Mouse (Mus musculus) intestine, postnatal 0 days (tissue): ENCODE results near the gene Zbtb5. TPM values are rescaled to one million over a fixed set of nuclear protein-coding genes. Genes with fewer than 3 reads are reported as not detected.

ENCODE experiments used
- ATAC-seq: fragments of 200-750 bp; cut with Nextera tagmentation; 2 replicates; pipeline ENCODE4 v1.8.0; 2017; ENCODE audit warnings: mild to moderate bottlenecking, moderate TSS enrichment, moderate library complexity
- H3K27ac ChIP-seq: fragments of 300-500 bp; sonication (generic); 2 replicates; pipeline ENCODE4 v1.5.1; 2014; ENCODE audit warnings: mild to moderate bottlenecking, low read depth, low read length, moderate library complexity
- H3K27me3 ChIP-seq: fragments of 300-500 bp; sonication (generic); replicated peaks from 2 replicates; pipeline ENCODE4 v1.6.1; 2014; ENCODE audit warnings: low read length, mixed read lengths; ENCODE audit not compliant: control insufficient read depth, insufficient read depth
- H3K36me3 ChIP-seq: fragments of 300-500 bp; sonication (generic); 2 replicates; pipeline ENCODE4 v1.6.1; 2014; ENCODE audit warnings: mild to moderate bottlenecking, moderate library complexity; ENCODE audit not compliant: control insufficient read depth, insufficient read depth
- H3K4me1 ChIP-seq: fragments of 300-500 bp; sonication (generic); replicated peaks from 2 replicates; pipeline ENCODE4 v1.6.1; 2014; ENCODE audit warnings: antibody characterized with exemption, low read length, mixed read lengths; ENCODE audit not compliant: control insufficient read depth, insufficient read depth
- H3K4me2 ChIP-seq: fragments of 300-500 bp; sonication (generic); replicated peaks from 2 replicates; pipeline ENCODE4 v1.6.1; 2014; ENCODE audit warnings: low read depth, mild to moderate bottlenecking, moderate library complexity
- H3K4me3 ChIP-seq: fragments of 300-500 bp; sonication (generic); 2 replicates; pipeline ENCODE4 v1.5.1; 2014; ENCODE audit warnings: low read depth, low read length
- H3K9ac ChIP-seq: fragments of 300-500 bp; sonication (generic); 2 replicates; pipeline ENCODE4 v1.6.1; 2014; ENCODE audit warnings: mild to moderate bottlenecking, low read depth, low read length
- H3K9me3 ChIP-seq: fragments of 300-500 bp; sonication (generic); 2 replicates; pipeline ENCODE4 v1.6.1; 2016; ENCODE audit warnings: mixed run types; ENCODE audit not compliant: control insufficient read depth
- CTCF ChIP-seq: sonication (generic); IDR thresholded peaks from 2 replicates; pipeline ENCODE4 v1.5.1; 2016; ENCODE audit warnings: low read depth, mild to moderate bottlenecking, control low read depth, antibody characterized with exemption, moderate library complexity
- WGBS: fragments of 180-500 bp; shearing (Covaris S2); extraction: QIAGEN DNeasy Blood & Tissue Kit; methylation state at CpG from one replicate; pipeline ENCODE4 v1.1.7; 2014; 5-methylcytosine and 5-hydroxymethylcytosine counted together
- polyA plus RNA-seq: library from polyadenylated mRNA; unstranded; fragments of >200 nt; fragmentation: Nextera tagmentation; extraction: Ambion mirVana; gene quantifications from 2 replicates; pipeline ENCODE4 v1.2.1, GENCODE M21; 2015

Gene Zbtb5
- polyA plus RNA-seq, 1 experiment from 2014 or later, result 8.5 TPM

GRCm38 (mm10) chr4:45013537-45013936 is 1.3 kb upstream of the Zbtb5 start:
- no peaks in the 10 kb centered on the region for H3K27me3 ChIP-seq
- no peak for ATAC-seq
- peak overlapping the region; percentile 74 for H3K4me2 ChIP-seq
- TF ChIP-seq CTCF, result no peak
- H3K4me1 ChIP-seq, result 0 out of 2 replicates have a peak, but pooled peaks cover 5% of the 10 kb centered on the region
- peak overlapping the region; percentile 67 for H3K4me3 ChIP-seq
- H3K27ac ChIP-seq, result peak overlapping the region; percentile 89; the same call in 1 of the 2 replicates
- no peaks in the 10 kb centered on the region for H3K9me3 ChIP-seq
- peak overlapping the region; percentile 64 for H3K9ac ChIP-seq
- WGBS, result 0% methylated on average over 2 of the region's 2 CpGs
- H3K36me3 ChIP-seq, result no peaks in the 10 kb centered on the region

- Histone ChIP-seq H3K27ac (peak overlapping the region; percentile 89), H3K9me3 (no peaks in the 10 kb centered on the region), H3K4me1 (0 out of 2 replicates have a peak, but pooled peaks cover 5% of the 10 kb centered on the region), H3K27me3 (no peaks in the 10 kb centered on the region), H3K36me3 (no peaks in the 10 kb centered on the region), H3K4me3 (peak overlapping the region; percentile 67), H3K9ac (peak overlapping the region; percentile 64), H3K4me2 (peak overlapping the region; percentile 74)
- ATAC-seq, result no peak
- TF ChIP-seq CTCF, result no peak
- 1% methylated on average over 13 of the region's 13 CpGs for WGBS
Observed at GRCm38 (mm10) chr4:45013031-45013431, 819 bp upstream of the Zbtb5 start.

DNA sequence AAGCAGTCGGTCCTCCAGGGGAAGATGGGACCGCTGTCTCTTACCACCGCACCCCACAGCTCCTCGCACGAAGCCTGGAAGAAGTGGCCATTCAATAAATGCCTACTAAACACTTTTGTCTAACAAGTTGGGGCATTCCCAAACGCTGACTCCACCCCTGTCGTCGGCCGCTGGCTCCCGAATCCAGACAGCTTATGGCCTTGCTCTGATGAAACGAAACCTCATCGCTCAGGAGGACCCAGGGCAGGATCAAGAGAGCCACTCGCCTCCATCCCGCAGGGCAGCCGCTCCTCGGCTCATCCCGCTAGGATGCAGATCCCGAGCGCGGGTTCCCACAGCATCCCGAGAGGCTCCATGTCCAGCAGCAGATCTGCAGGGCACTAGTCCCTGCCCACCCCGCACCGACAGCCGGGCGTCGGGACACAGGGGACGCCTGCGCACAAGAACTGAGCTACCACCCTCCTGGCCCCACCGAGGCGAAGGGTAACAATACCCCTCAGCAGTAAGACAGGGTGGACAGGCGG is 569 bp downstream of the Zbtb5 start:
- TF ChIP-seq CTCF, result no peak

GRCm38 (mm10) chr4:45010806-45011415 is 1.3 kb downstream of the Zbtb5 start:
- Histone ChIP-seq H3K9ac (peak overlapping the region; percentile 65), H3K27me3 (no peaks in the 10 kb centered on the region), H3K4me1 (0 out of 2 replicates have a peak, but pooled peaks cover 5% of the 10 kb centered on the region), H3K9me3 (no peaks in the 10 kb centered on the region), H3K27ac (peak overlapping the region; percentile 17; the same call in 1 of the 2 replicates), H3K4me3 (peak overlapping the region; percentile 87), H3K4me2 (peak overlapping the region; percentile 80), H3K36me3 (no peaks in the 10 kb centered on the region)
- ATAC-seq, result no peak
- TF ChIP-seq CTCF, result no peak
- WGBS, result 5% methylated on average over 11 of the region's 11 CpGs

More for the DNA sequence above, 569 bp downstream of the Zbtb5 start:
- WGBS, result under 1% methylated on average over 31 of the region's 31 CpGs
- ATAC-seq, result no peak
- peak overlapping the region; percentile 87 for H3K4me3 ChIP-seq
- peak overlapping the region; percentile 95 for H3K27ac ChIP-seq
- H3K36me3 ChIP-seq, result no peaks in the 10 kb centered on the region
- H3K4me1 ChIP-seq, result 0 out of 2 replicates have a peak, but pooled peaks cover 5% of the 10 kb centered on the region
- peak overlapping the region; percentile 80 for H3K4me2 ChIP-seq
- no peaks in the 10 kb centered on the region for H3K9me3 ChIP-seq
- H3K9ac ChIP-seq, result peak overlapping the region; percentile 65
- H3K27me3 ChIP-seq, result no peaks in the 10 kb centered on the region

GRCm38 (mm10) chr4:45005452-45005851 is 6.8 kb downstream of the Zbtb5 start:
- peak; percentile 84 for ATAC-seq
- Histone ChIP-seq H3K4me1 (0 out of 2 replicates have a peak, but pooled peaks cover 5% of the 10 kb centered on the region), H3K4me2 (no peak overlapping the region), H3K4me3 (no peak overlapping the region), H3K27me3 (no peaks in the 10 kb centered on the region), H3K27ac (peak overlapping the region; percentile 73; the same call in 1 of the 2 replicates), H3K9ac (no peak overlapping the region), H3K9me3 (no peaks in the 10 kb centered on the region), H3K36me3 (no peaks in the 10 kb centered on the region)
- 47% methylated on average over 3 of the region's 3 CpGs for WGBS
- no peak for TF ChIP-seq CTCF

DNA sequence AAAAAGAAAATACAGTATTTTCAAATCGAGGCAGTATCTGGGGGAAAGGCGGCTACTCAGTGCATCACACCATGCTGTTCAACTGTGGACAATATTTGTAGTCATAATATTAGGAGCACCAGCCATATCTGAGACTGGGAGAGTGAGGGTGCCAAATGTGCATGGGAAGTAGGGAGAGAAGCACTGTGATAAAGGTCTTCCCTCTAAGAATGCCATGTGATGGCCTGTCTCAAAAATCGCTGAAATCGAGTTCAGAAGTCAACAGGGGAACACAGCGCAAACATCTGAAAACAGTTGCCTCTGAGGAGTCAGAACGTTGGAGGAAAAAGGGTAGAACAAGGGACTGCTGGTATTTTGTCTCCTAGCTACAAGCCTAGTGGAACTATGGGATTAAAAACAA is 12.2 kb downstream of the Zbtb5 start:
- H3K4me3 ChIP-seq, result no peak overlapping the region
- TF ChIP-seq CTCF, result no peak
- 92% methylated on average over 6 of the region's 6 CpGs for WGBS
- no peak overlapping the region for H3K9ac ChIP-seq
- H3K9me3 ChIP-seq, result no peaks in the 10 kb centered on the region
- H3K36me3 ChIP-seq, result no peaks in the 10 kb centered on the region
- no peak overlapping the region for H3K27ac ChIP-seq
- no peak overlapping the region for H3K4me2 ChIP-seq
- no peak for ATAC-seq
- H3K27me3 ChIP-seq, result no peaks in the 10 kb centered on the region
- H3K4me1 ChIP-seq, result no peaks in the 10 kb centered on the region
